Mouse (Mus musculus) stomach, postnatal 0 days (tissue): ENCODE measurements around the gene Zfp362. TPM values are rescaled to one million over a fixed set of nuclear protein-coding genes. Genes with fewer than 3 reads are reported as not detected.

ENCODE experiments used
- ATAC-seq: fragments of 200-750 bp; cut with Nextera tagmentation; 2 replicates; pipeline ENCODE4 v1.8.0; 2017; ENCODE audit not compliant: low FRiP score, low TSS enrichment
- DNase-seq: peaks from one replicate; pipeline ENCODE4 v3.0.0-alpha.2; 2016; ENCODE audit warnings: low spot score
- H3K27ac ChIP-seq: fragments of 300-500 bp; sonication (generic); replicated peaks from 2 replicates; pipeline ENCODE4 v1.5.1; 2014; ENCODE audit warnings: mild to moderate bottlenecking, control low read depth
- H3K27me3 ChIP-seq: fragments of 300-500 bp; sonication (generic); 2 replicates; pipeline ENCODE4 v1.6.1; 2014; ENCODE audit warnings: low read length; ENCODE audit not compliant: control insufficient read depth, insufficient read depth
- H3K36me3 ChIP-seq: fragments of 300-500 bp; sonication (generic); 2 replicates; pipeline ENCODE4 v1.6.1; 2014; ENCODE audit warnings: low read length, mixed read lengths; ENCODE audit not compliant: control insufficient read depth, insufficient read depth
- H3K4me1 ChIP-seq: fragments of 300-500 bp; sonication (generic); replicated peaks from 2 replicates; pipeline ENCODE4 v1.6.1; 2014; ENCODE audit warnings: antibody characterized with exemption; ENCODE audit not compliant: control insufficient read depth, insufficient read depth
- H3K4me2 ChIP-seq: fragments of 300-500 bp; sonication (generic); replicated peaks from 2 replicates; pipeline ENCODE4 v1.6.1; 2014; ENCODE audit warnings: low read depth, mild to moderate bottlenecking, control low read depth, moderate library complexity
- H3K4me3 ChIP-seq: fragments of 300-500 bp; sonication (generic); 2 replicates; pipeline ENCODE4 v1.5.1; 2014; ENCODE audit warnings: low read depth, low read length, control low read depth
- H3K9ac ChIP-seq: fragments of 300-500 bp; sonication (generic); 2 replicates; pipeline ENCODE4 v1.6.1; 2014; ENCODE audit warnings: mild to moderate bottlenecking, low read length, control low read depth, mixed read lengths
- H3K9me3 ChIP-seq: fragments of 300-500 bp; sonication (generic); 2 replicates; pipeline ENCODE4 v1.6.1; 2016; ENCODE audit warnings: low read length; ENCODE audit not compliant: control insufficient read depth
- CTCF ChIP-seq: IDR thresholded peaks from 2 replicates; pipeline ENCODE4 v1.5.1; 2016; ENCODE audit warnings: antibody characterized with exemption, low read depth, mild to moderate bottlenecking, moderate library complexity
- EP300 ChIP-seq: optimal IDR thresholded peaks from 2 replicates; pipeline ENCODE3; 2016; ENCODE audit warnings: antibody characterized with exemption
- WGBS: fragments of 180-500 bp; shearing (Covaris S2); extraction: QIAGEN DNeasy Blood & Tissue Kit; methylation state at CpG from one replicate; pipeline ENCODE4 v1.1.7; 2014; 5-methylcytosine and 5-hydroxymethylcytosine counted together
- polyA plus RNA-seq: library from polyadenylated mRNA; unstranded; fragments of >200 nt; fragmentation: Nextera tagmentation; extraction: Ambion mirVana; gene quantifications from 2 replicates; pipeline ENCODE4 v1.2.1, GENCODE M21; 2015

Zfp362 gene
- polyA plus RNA-seq, 1 experiment from 2014 or later: 11.3 TPM

GRCm38 (mm10) chr4:128723431-128723830 lies 82.4 kb downstream of the Zfp362 start:
- Histone ChIP-seq H3K9me3 (no peaks in the 10 kb centered on the region), H3K4me2 (no peak overlapping the region), H3K4me1 (0 out of 2 replicates have a peak, but pooled peaks cover 2% of the 10 kb centered on the region), H3K9ac (no peak overlapping the region), H3K4me3 (no peak overlapping the region), H3K27ac (no peak overlapping the region), H3K27me3 (no peaks in the 10 kb centered on the region), H3K36me3 (no peaks in the 10 kb centered on the region)
- TF ChIP-seq EP300 (no peak), CTCF (no peak)
- ATAC-seq (no peak), DNase-seq (no peak)
- 88% methylated on average over 13 of the region's 13 CpGs for WGBS

Other genes starting within 250 kb of the Zfp362 start
- 0.98 and 1.2 TPM in 2 replicates for gene Zscan20, start 195.9 kb downstream of the Zfp362 start, polyA plus RNA-seq
- gene Tlr12, start 187.4 kb downstream of the Zfp362 start, polyA plus RNA-seq: 0.56 and 0.57 TPM in 2 replicates
- gene Phc2, start 151.3 kb downstream of the Zfp362 start, polyA plus RNA-seq: 27.1 and 31.1 TPM in 2 replicates
- 0.02 TPM in 1 of 2 replicates, not detected in the other for gene A3galt2, start 50.7 kb downstream of the Zfp362 start, polyA plus RNA-seq
- gene Trim62, start 77.5 kb upstream of the Zfp362 start, polyA plus RNA-seq: 2.6 and 3.5 TPM in 2 replicates
- 10.8 and 12.3 TPM in 2 replicates for gene Azin2, start 156.4 kb upstream of the Zfp362 start, polyA plus RNA-seq
- 137 and 138 TPM in 2 replicates for gene Ak2, start 185.9 kb upstream of the Zfp362 start, polyA plus RNA-seq